Mouse (Mus musculus) lung, postnatal 0 days (tissue): Measurements from ENCODE around the gene Map1lc3a. TPM values are rescaled to one million over a fixed set of nuclear protein-coding genes. Genes with fewer than 3 reads are reported as not detected.

Experiments
- ATAC-seq: fragments of 200-750 bp; cut with Nextera tagmentation; 2 replicates; pipeline ENCODE4 v1.8.0; 2017; ENCODE audit warnings: moderate library complexity
- DNase-seq: peaks from one replicate; pipeline ENCODE4 v3.0.0-alpha.2; 2016; ENCODE audit warnings: low spot score
- H3K27ac ChIP-seq: fragments of 300-500 bp; sonication (generic); 2 replicates; pipeline ENCODE4 v1.5.1; 2014; ENCODE audit warnings: antibody characterized with exemption, mild to moderate bottlenecking, low read length, mixed read lengths
- H3K27me3 ChIP-seq: fragments of 300-500 bp; sonication (generic); replicated peaks from 2 replicates; pipeline ENCODE4 v1.6.1; 2014; ENCODE audit warnings: low read length, mixed read lengths; ENCODE audit not compliant: insufficient read depth
- H3K36me3 ChIP-seq: fragments of 300-500 bp; sonication (generic); 2 replicates; pipeline ENCODE4 v1.6.1; 2014; ENCODE audit warnings: low read length, mixed read lengths; ENCODE audit not compliant: insufficient read depth
- H3K4me1 ChIP-seq: fragments of 300-500 bp; sonication (generic); 2 replicates; pipeline ENCODE4 v1.6.1; 2014; ENCODE audit warnings: antibody characterized with exemption, low read depth, low read length, mixed read lengths; ENCODE audit not compliant: insufficient read depth
- H3K4me2 ChIP-seq: fragments of 300-500 bp; sonication (generic); replicated peaks from 2 replicates; pipeline ENCODE4 v1.6.1; 2014; ENCODE audit warnings: low read depth, mild to moderate bottlenecking, low read length, moderate library complexity, mixed read lengths
- H3K4me3 ChIP-seq: fragments of 300-500 bp; sonication (generic); 2 replicates; pipeline ENCODE4 v1.5.1; 2014; ENCODE audit warnings: low read depth, low read length
- H3K9ac ChIP-seq: fragments of 300-500 bp; sonication (generic); replicated peaks from 2 replicates; pipeline ENCODE4 v1.6.1; 2014; ENCODE audit warnings: low read depth, mild to moderate bottlenecking
- H3K9me3 ChIP-seq: fragments of 300-500 bp; sonication (generic); 2 replicates; pipeline ENCODE4 v1.6.1; 2016; ENCODE audit warnings: low read length, mixed read lengths
- CTCF ChIP-seq: IDR thresholded peaks from 2 replicates; pipeline ENCODE4 v1.5.1; 2016; ENCODE audit warnings: antibody characterized with exemption, mild to moderate bottlenecking
- EP300 ChIP-seq: IDR thresholded peaks from 2 replicates; pipeline ENCODE4 v1.6.1; 2016; ENCODE audit warnings: antibody characterized with exemption, mild to moderate bottlenecking, control low read depth
- WGBS: fragments of 180-500 bp; shearing (Covaris S2); extraction: QIAGEN DNeasy Blood & Tissue Kit; methylation state at CpG from one replicate; pipeline ENCODE4 v1.1.7; 2014; 5-methylcytosine and 5-hydroxymethylcytosine counted together
- polyA plus RNA-seq: library from polyadenylated mRNA; unstranded; fragments of >200 nt; fragmentation: Nextera tagmentation; extraction: Ambion mirVana; gene quantifications from 2 replicates; pipeline ENCODE4 v1.2.1, GENCODE M21; 2015

Map1lc3a gene
- polyA plus RNA-seq, result 382 and 428 TPM in 2 replicates

DNA sequence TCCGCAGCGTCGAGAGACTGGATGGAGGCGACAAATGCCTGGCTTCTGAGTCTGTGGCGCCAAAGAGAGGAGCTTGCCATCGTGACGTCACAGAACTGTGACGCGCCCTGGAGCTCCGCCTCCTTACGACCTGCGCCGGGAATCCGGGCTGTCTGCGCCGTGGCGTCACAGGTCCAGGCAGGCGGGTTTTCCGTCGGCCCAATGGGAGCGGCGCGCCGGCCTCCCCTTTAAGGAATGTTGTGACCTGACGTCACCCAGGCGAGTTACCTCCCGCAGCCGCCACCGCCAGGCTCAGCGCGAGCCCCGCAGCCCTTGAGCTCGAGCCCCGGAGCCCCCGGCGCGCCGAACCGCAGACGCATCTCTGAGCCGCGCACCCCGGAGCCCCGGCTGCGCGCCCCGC is at the start of gene Map1lc3a:
Map1lc3a (plus strand) TSS at position 103 of the 400 bp plus-strand sequence.
- Histone ChIP-seq H3K4me1 (peaks cover 5% of the 10 kb centered on the region; the same call in 1 of the 2 replicates), H3K9me3 (no peaks in the 10 kb centered on the region), H3K27ac (peak within 1 kb of the TSS; percentile 93), H3K9ac (peak within 1 kb of the TSS; percentile 88), H3K27me3 (no peaks in the 10 kb centered on the region), H3K4me2 (peak within 1 kb of the TSS; percentile 77), H3K36me3 (no peaks in the 10 kb centered on the region), H3K4me3 (peak within 1 kb of the TSS; percentile 75)
- TF ChIP-seq CTCF (no peak), EP300 (no peak)
- WGBS, result 6% methylated on average over 44 of the region's 47 CpGs
- peak; percentile 97 for DNase-seq
- peak; percentile 92 for ATAC-seq

DNA sequence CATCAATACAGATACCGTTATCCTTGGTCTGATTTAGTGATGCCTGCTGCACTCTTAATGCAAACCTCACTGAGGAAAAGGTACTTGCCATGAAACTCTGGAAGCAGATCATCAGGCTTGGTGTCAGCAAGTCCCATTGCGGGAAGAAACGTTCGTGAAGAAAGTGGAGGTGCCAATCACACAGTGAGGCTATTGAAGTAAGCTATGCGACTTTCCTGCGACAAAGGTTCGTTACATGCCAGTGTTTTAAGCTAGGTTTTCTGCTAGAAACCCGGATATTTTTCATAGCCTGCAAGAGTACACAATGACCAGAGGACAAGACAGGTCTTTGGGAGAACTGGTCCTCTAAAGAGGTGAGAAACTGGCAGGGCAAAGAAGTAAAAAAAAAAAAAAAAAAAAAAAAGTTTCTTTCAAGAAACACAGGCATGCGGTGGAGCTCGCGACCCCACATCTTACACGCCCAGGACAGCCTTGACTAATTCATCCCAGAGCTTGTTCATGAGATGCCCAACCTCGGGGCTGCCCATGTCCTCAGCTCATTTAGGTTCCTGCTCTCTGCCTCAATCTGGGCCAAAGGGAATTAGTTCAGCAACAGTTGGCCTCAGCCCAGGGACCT is 40.2 kb upstream of the Map1lc3a start:
- Histone ChIP-seq H3K4me1 (peaks cover 9% of the 10 kb centered on the region), H3K27ac (peak overlapping the region; percentile 85), H3K36me3 (no peaks in the 10 kb centered on the region), H3K9me3 (no peaks in the 10 kb centered on the region), H3K9ac (peak overlapping the region; percentile 88), H3K27me3 (no peaks in the 10 kb centered on the region), H3K4me3 (peak overlapping the region; percentile 97), H3K4me2 (peak overlapping the region; percentile 71)
- 6% methylated on average over 13 of the region's 13 CpGs for WGBS
- TF ChIP-seq CTCF, result no peak
- TF ChIP-seq EP300, result no peak
- DNase-seq (no peak), ATAC-seq (peak; percentile 84)

DNA sequence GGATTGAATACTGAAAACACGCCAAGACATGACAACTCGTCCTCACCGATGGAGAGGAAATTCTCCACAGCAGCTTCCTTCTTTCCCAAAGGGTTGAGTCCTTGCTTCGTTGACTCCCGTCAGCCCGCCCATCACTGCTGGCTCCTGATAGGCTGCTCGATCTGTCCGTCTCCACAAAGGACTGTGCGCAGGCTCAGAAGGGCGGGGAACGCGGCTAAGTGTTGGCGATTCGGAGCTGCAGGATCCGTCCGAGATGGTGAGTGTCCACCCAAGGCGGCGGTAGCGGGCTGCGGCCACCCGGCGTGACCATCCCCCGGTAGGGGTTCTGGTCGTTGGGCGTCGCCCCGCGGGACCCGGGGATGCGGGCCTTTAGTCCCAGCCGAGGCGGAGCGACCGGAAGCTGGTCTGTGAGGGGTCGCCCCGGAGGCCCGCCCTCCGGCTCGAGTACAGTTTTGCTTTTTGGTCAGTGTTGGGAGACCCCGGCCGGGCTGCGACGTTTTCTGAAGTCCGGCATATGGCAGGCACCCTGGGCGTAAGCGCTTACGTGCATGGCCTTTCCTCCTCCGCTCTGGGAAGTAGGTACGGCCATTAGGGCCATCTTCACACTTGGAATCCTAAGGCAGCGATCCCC is 39.6 kb upstream of the Map1lc3a start, which contains the start of gene Dynlrb1:
Dynlrb1 (plus strand) TSS at position 172 of the 631 bp plus-strand sequence.
- under 1% methylated on average over 41 of the region's 50 CpGs for WGBS
- H3K9ac ChIP-seq, result peak within 1 kb of the TSS; percentile 88
- TF ChIP-seq EP300, result no peak
- peak; percentile 57 for TF ChIP-seq CTCF
- DNase-seq, result peak; percentile 97
- no peaks in the 10 kb centered on the region for H3K27me3 ChIP-seq
- no peaks in the 10 kb centered on the region for H3K36me3 ChIP-seq
- no peaks in the 10 kb centered on the region for H3K9me3 ChIP-seq
- H3K4me2 ChIP-seq, result peak within 1 kb of the TSS; percentile 71
- peak within 1 kb of the TSS; percentile 97 for H3K4me3 ChIP-seq
- ATAC-seq, result peak; percentile 100
- H3K27ac ChIP-seq, result peak within 1 kb of the TSS; percentile 85
- peaks cover 9% of the 10 kb centered on the region for H3K4me1 ChIP-seq

DNA sequence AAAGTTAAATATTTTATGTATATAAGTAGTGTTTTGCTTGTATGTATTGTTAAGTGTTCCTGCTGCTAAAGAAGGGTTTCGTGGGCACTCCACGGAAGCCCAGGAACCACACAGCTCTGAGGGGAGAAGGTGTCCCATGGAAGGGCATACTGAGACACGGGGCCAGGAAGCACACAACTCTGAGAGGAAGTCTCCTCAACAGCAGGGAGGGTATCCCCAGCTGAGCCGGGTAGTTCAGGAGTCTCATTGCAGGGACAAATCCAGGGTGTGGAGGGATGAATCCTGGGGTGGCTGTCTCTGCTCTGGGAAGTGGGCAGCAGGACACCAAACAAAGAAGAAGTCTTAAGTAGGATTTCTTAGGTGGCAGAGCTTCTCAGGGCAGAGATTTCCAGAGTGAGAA is 38.8 kb upstream of the Map1lc3a start:
- no peaks in the 10 kb centered on the region for H3K27me3 ChIP-seq
- DNase-seq, result peak; percentile 18
- peak overlapping the region; percentile 97 for H3K4me3 ChIP-seq
- H3K9ac ChIP-seq, result peak overlapping the region; percentile 88
- H3K4me1 ChIP-seq, result peaks cover 9% of the 10 kb centered on the region
- H3K27ac ChIP-seq, result peak overlapping the region; percentile 85
- H3K36me3 ChIP-seq, result no peaks in the 10 kb centered on the region
- H3K4me2 ChIP-seq, result peak overlapping the region; percentile 71
- WGBS, result 6% methylated on average over 4 of the region's 4 CpGs
- H3K9me3 ChIP-seq, result no peaks in the 10 kb centered on the region
- ATAC-seq, result no peak
- TF ChIP-seq EP300 (no peak), CTCF (no peak)

DNA sequence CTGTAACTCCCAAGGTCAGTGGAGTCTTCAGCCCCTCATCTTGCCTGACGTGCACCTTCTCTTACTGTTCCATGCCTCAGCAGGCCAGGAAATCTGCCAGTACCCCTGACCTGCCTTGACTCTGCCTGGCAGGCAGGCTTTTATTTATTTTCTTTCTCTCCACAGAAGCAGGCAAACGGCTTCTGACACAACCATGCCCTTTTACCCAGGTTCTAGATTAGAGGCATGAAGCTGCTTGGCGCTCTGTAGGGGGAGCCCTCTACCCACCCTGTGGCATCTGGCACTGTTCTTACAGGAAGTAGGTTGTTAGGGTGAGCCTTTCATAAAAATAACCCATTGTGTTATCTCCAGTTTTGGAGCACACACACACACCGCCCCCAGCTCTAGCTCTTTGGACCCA is 35.2 kb upstream of the Map1lc3a start:
- no peak overlapping the region for H3K9ac ChIP-seq
- no peaks in the 10 kb centered on the region for H3K27me3 ChIP-seq
- TF ChIP-seq CTCF, result peak; percentile 63
- TF ChIP-seq EP300, result no peak
- H3K4me1 ChIP-seq, result peaks cover 9% of the 10 kb centered on the region
- DNase-seq (peak; percentile 41), ATAC-seq (no peak)
- H3K4me2 ChIP-seq, result no peak overlapping the region
- H3K27ac ChIP-seq, result no peak overlapping the region
- 68% methylated on average over 4 of the region's 4 CpGs for WGBS
- H3K9me3 ChIP-seq, result no peaks in the 10 kb centered on the region
- peaks cover 12% of the 10 kb centered on the region for H3K36me3 ChIP-seq
- no peak overlapping the region for H3K4me3 ChIP-seq

DNA sequence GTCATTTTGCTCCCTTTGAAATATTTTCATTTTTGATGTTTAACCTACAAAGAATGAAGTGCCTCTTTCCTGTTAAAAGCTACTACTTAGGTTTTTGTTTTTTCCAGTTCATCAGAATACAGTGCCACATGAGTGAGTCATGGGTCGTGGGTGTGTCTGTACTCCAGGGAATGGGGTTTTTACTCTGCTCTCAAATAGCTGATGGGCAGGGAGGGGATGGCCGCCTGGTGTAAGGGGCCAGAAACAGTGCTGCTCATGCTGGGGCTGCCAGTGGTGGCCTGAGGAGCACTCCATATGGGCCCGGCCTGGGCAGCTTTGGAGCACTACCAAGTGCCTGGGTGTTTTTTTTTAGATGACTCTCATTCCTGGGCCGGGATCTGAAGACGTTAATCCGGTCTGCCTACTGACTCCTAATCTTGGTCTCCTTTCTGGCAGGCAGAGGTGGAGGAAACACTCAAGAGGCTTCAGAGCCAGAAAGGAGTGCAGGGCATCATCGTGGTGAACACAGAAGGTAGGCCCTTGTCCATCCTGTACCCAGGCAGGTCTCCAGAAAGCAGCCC is 33.7 kb upstream of the Map1lc3a start:
- H3K9ac ChIP-seq, result no peak overlapping the region
- peaks cover 12% of the 10 kb centered on the region for H3K36me3 ChIP-seq
- peak; percentile 60 for DNase-seq
- no peaks in the 10 kb centered on the region for H3K9me3 ChIP-seq
- no peaks in the 10 kb centered on the region for H3K27me3 ChIP-seq
- no peak for TF ChIP-seq CTCF
- TF ChIP-seq EP300, result no peak
- ATAC-seq, result peak; percentile 87
- peak overlapping the region; percentile 14; the same call in 1 of the 2 replicates for H3K27ac ChIP-seq
- no peak overlapping the region for H3K4me3 ChIP-seq
- no peak overlapping the region for H3K4me2 ChIP-seq
- WGBS, result 65% methylated on average over 7 of the region's 7 CpGs
- H3K4me1 ChIP-seq, result peaks cover 7% of the 10 kb centered on the region
